Mouse (Mus musculus) thymus, postnatal 10 days (tissue): ENCODE results near the gene Gtse1.

Experiments used
- DNase-seq, 2 experiments: peaks; one replicate each; pipeline ENCODE4 v3.0.0; 2021; ENCODE audit warnings: low spot score in 2 of 2

The Gtse1 gene

GRCm38 (mm10) chr15:85867696-85868095 lies 8.2 kb downstream of the Gtse1 start:
- peak; percentile 39 to 78 for DNase-seq

- no peak for DNase-seq
Measured at GRCm38 (mm10) chr15:85877336-85877735, 17.8 kb downstream of the Gtse1 start.

- DNase-seq, result peak; percentile 83 to 86
Measured at GRCm38 (mm10) chr15:85878848-85879497, 19.4 kb downstream of the Gtse1 start, which contains the start of gene Trmu. TSS of gene Trmu (plus strand) at chr15:85879312.

GRCm38 (mm10) chr15:85879498-85879895 lies 20.0 kb downstream of the Gtse1 start:
- no peak for DNase-seq

GRCm38 (mm10) chr15:85885606-85886005 lies 26.1 kb downstream of the Gtse1 start:
- no peak for DNase-seq

GRCm38 (mm10) chr15:85889235-85889634 lies 29.7 kb downstream of the Gtse1 start:
- DNase-seq, result no peak

- DNase-seq, result no peak
Measured at GRCm38 (mm10) chr15:85891971-85892370, 32.4 kb downstream of the Gtse1 start.

GRCm38 (mm10) chr15:85892498-85893118 lies 33.1 kb downstream of the Gtse1 start:
- DNase-seq, result no peak

- no peak for DNase-seq
Measured at GRCm38 (mm10) chr15:85893871-85894270, 34.3 kb downstream of the Gtse1 start.

GRCm38 (mm10) chr15:85896284-85896683 lies 36.7 kb downstream of the Gtse1 start:
- peak; percentile 70 to 91 for DNase-seq

- DNase-seq, result no peak
Measured at GRCm38 (mm10) chr15:85897113-85897512, 37.6 kb downstream of the Gtse1 start.

GRCm38 (mm10) chr15:85899396-85899795 lies 39.9 kb downstream of the Gtse1 start:
- no peak for DNase-seq

GRCm38 (mm10) chr15:85900318-85900717 lies 40.8 kb downstream of the Gtse1 start:
- no peak for DNase-seq

- no peak for DNase-seq
Measured at GRCm38 (mm10) chr15:85900801-85901200, 41.3 kb downstream of the Gtse1 start.

- no peak for DNase-seq
Measured at GRCm38 (mm10) chr15:85902505-85902904, 43.0 kb downstream of the Gtse1 start.

GRCm38 (mm10) chr15:85903826-85904225 lies 44.3 kb downstream of the Gtse1 start:
- no peak for DNase-seq

GRCm38 (mm10) chr15:85908660-85909491 lies 49.3 kb downstream of the Gtse1 start:
- no peak for DNase-seq

- DNase-seq, result no peak
Measured at GRCm38 (mm10) chr15:85909492-85909829, 49.9 kb downstream of the Gtse1 start.

- no peak for DNase-seq
Measured at GRCm38 (mm10) chr15:85909931-85910330, 50.4 kb downstream of the Gtse1 start.

GRCm38 (mm10) chr15:85913605-85914004 lies 54.1 kb downstream of the Gtse1 start:
- peak; percentile 67 to 90 for DNase-seq

GRCm38 (mm10) chr15:85919191-85919891 lies 59.8 kb downstream of the Gtse1 start:
- DNase-seq, result no peak

- no peak for DNase-seq
Measured at GRCm38 (mm10) chr15:85919892-85920248, 60.3 kb downstream of the Gtse1 start.
